Mouse (Mus musculus): ENCODE measurements at regions not wholly inside any gene's neighbourhood (a gene's known extent, or its start where the extent isn't known, plus 50 kb on each side); places are given as distances from the start of the nearest gene placed in this dataset.

GRCm38 (mm10) chr14:25402409-25402808 is 56.6 kb upstream of the Zmiz1 start:
- Histone ChIP-seq H3K9ac (ENCODE audit: low read length) (no peak overlapping the region), H3K4me3 (ENCODE audit: low read depth, low read length) (no peak overlapping the region), H3K9me3 (ENCODE audit: control insufficient read depth, low read length) (no peaks in the 10 kb centered on the region), H3K36me3 (ENCODE audit: control insufficient read depth, insufficient read depth, low read length) (no peaks in the 10 kb centered on the region), H3K27me3 (ENCODE audit: control insufficient read depth, insufficient read depth, low read length) (no peaks in the 10 kb centered on the region), H3K27ac (replicated peaks; ENCODE audit: low read depth, low read length) (no peak overlapping the region), H3K4me1 (ENCODE audit: control insufficient read depth, insufficient read depth, low read length) (peaks cover 13% of the 10 kb centered on the region), H3K4me2 (ENCODE audit: low read depth, severe bottlenecking) (no peak overlapping the region)
- no peak for DNase-seq (ENCODE audit: low spot score)
- ATAC-seq (ENCODE audit: insufficient number of reproducible peaks, low FRiP score, low TSS enrichment, low read depth): no peak
- WGBS: 84% methylated on average over 1 of the region's 1 CpGs

GRCm38 (mm10) chr14:25405191-25405590 is 53.8 kb upstream of the Zmiz1 start:
- 69% methylated on average over 4 of the region's 4 CpGs for WGBS
- H3K9ac ChIP-seq (ENCODE audit: low read length): no peak overlapping the region
- DNase-seq (ENCODE audit: low spot score) (no peak), ATAC-seq (ENCODE audit: insufficient number of reproducible peaks, low FRiP score, low TSS enrichment, low read depth) (no peak)
- H3K27me3 ChIP-seq (ENCODE audit: control insufficient read depth, insufficient read depth, low read length): no peaks in the 10 kb centered on the region
- H3K9me3 ChIP-seq (ENCODE audit: control insufficient read depth, low read length): no peaks in the 10 kb centered on the region
- H3K36me3 ChIP-seq (ENCODE audit: control insufficient read depth, insufficient read depth, low read length): no peaks in the 10 kb centered on the region
- H3K4me1 ChIP-seq (ENCODE audit: control insufficient read depth, insufficient read depth, low read length): no peaks in the 10 kb centered on the region
- no peak overlapping the region for H3K27ac ChIP-seq (replicated peaks; ENCODE audit: low read depth, low read length)
- no peak overlapping the region for H3K4me3 ChIP-seq (ENCODE audit: low read depth, low read length)
- H3K4me2 ChIP-seq (ENCODE audit: low read depth, severe bottlenecking): no peak overlapping the region

DNA sequence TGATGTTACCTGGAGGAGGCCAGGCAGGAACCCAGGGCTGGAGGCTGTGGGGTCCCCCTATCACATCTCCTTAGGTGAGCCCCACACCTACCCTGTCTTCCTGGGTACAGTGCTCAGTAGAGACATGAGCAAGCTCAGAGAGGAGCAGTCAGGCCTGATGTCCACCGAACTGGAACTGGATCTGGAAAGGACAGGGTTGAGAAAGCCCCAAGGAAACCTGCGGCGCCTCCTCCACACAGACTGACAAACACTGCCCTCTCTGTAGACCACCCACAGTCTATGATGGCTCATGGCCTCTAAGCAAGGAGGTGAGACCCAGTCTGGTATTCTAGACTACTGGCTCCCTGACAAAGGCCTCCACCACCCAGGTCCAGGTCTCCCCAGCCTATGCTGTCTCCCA is 52.9 kb upstream of the Zmiz1 start:
- H3K4me1 ChIP-seq (ENCODE audit: control insufficient read depth, insufficient read depth, low read length): no peaks in the 10 kb centered on the region
- no peak overlapping the region for H3K4me3 ChIP-seq (ENCODE audit: low read depth, low read length)
- H3K9me3 ChIP-seq (ENCODE audit: control insufficient read depth, low read length): no peaks in the 10 kb centered on the region
- 96% methylated on average over 3 of the region's 3 CpGs for WGBS
- no peaks in the 10 kb centered on the region for H3K27me3 ChIP-seq (ENCODE audit: control insufficient read depth, insufficient read depth, low read length)
- DNase-seq (ENCODE audit: low spot score) (no peak), ATAC-seq (ENCODE audit: insufficient number of reproducible peaks, low FRiP score, low TSS enrichment, low read depth) (no peak)
- no peak overlapping the region for H3K9ac ChIP-seq (ENCODE audit: low read length)
- H3K27ac ChIP-seq (replicated peaks; ENCODE audit: low read depth, low read length): no peak overlapping the region
- H3K36me3 ChIP-seq (ENCODE audit: control insufficient read depth, insufficient read depth, low read length): no peaks in the 10 kb centered on the region
- no peak overlapping the region for H3K4me2 ChIP-seq (ENCODE audit: low read depth, severe bottlenecking)

DNA sequence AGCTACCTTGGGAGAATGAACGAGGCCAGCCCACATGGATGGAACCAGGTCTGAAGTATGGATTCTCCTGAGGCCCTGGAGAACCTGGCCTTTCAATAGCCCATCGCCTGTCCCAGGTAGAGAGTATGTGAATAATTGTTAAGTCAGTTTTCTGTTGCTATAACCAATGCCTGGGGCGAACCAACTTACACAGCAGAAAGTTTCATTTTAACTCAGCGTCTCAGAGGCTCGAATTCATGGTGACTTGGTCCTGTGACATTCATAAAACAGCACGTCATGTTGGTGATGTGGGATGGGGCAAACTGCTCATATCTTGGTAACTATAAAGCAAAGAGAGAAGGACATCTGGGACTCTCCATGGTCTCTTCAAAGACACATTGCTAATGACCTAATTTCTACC is 52.4 kb upstream of the Zmiz1 start:
- no peaks in the 10 kb centered on the region for H3K4me1 ChIP-seq (ENCODE audit: control insufficient read depth, insufficient read depth, low read length)
- no peak overlapping the region for H3K4me2 ChIP-seq (ENCODE audit: low read depth, severe bottlenecking)
- H3K9me3 ChIP-seq (ENCODE audit: control insufficient read depth, low read length): no peaks in the 10 kb centered on the region
- no peaks in the 10 kb centered on the region for H3K27me3 ChIP-seq (ENCODE audit: control insufficient read depth, insufficient read depth, low read length)
- no peak for DNase-seq (ENCODE audit: low spot score)
- ATAC-seq (ENCODE audit: insufficient number of reproducible peaks, low FRiP score, low TSS enrichment, low read depth): no peak
- no peak overlapping the region for H3K4me3 ChIP-seq (ENCODE audit: low read depth, low read length)
- no peak overlapping the region for H3K27ac ChIP-seq (replicated peaks; ENCODE audit: low read depth, low read length)
- 87% methylated on average over 6 of the region's 6 CpGs for WGBS
- no peaks in the 10 kb centered on the region for H3K36me3 ChIP-seq (ENCODE audit: control insufficient read depth, insufficient read depth, low read length)
- H3K9ac ChIP-seq (ENCODE audit: low read length): no peak overlapping the region

DNA sequence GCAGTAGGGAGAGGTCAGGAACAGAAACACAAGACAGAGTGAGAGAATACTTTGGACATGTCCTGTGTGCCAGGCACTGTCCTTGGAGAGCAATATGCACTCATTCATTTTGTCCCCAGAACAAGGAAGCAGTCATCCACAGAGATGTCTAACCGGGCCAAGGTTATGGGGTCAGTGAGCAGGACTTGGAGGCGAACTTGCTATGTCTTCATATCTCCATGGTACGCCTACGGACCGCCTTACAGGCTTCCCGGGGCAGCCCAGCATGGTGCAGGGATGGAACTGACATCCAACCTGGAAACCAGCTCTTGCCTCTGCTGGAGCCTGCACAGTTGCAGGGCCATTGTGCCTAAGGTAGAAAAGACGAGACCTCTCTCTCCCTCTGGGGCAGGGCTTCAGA is 51.9 kb upstream of the Zmiz1 start:
- Histone ChIP-seq H3K4me3 (ENCODE audit: low read depth, low read length) (no peak overlapping the region), H3K27ac (replicated peaks; ENCODE audit: low read depth, low read length) (no peak overlapping the region), H3K36me3 (ENCODE audit: control insufficient read depth, insufficient read depth, low read length) (no peaks in the 10 kb centered on the region), H3K4me1 (ENCODE audit: control insufficient read depth, insufficient read depth, low read length) (no peaks in the 10 kb centered on the region), H3K4me2 (ENCODE audit: low read depth, severe bottlenecking) (no peak overlapping the region), H3K27me3 (ENCODE audit: control insufficient read depth, insufficient read depth, low read length) (no peaks in the 10 kb centered on the region), H3K9ac (ENCODE audit: low read length) (no peak overlapping the region), H3K9me3 (ENCODE audit: control insufficient read depth, low read length) (no peaks in the 10 kb centered on the region)
- ATAC-seq (ENCODE audit: insufficient number of reproducible peaks, low FRiP score, low TSS enrichment, low read depth): no peak
- DNase-seq (ENCODE audit: low spot score): no peak
- WGBS: 90% methylated on average over 7 of the region's 7 CpGs
